Mouse (Mus musculus) CH12.LX (cell line): ENCODE measurements at regions not wholly inside any gene's neighbourhood (a gene's known extent, or its start where the extent isn't known, plus 50 kb on each side); places are given as distances from the start of the nearest gene placed in this dataset.

Experiments used
- DNase-seq: peaks from one replicate; pipeline ENCODE4 v3.0.0-alpha.2; 2013; ENCODE audit errors: extremely low read depth
- H3K27ac ChIP-seq: 2 replicates; pipeline ENCODE4 v1.5.1; 2012; ENCODE audit warnings: low read depth, mild to moderate bottlenecking, control low read depth, moderate library complexity; ENCODE audit not compliant: insufficient read depth
- H3K27me3 ChIP-seq: replicated peaks from 2 replicates; pipeline ENCODE3; 2012; ENCODE audit warnings: inconsistent platforms
- H3K36me3 ChIP-seq, 2 experiments: replicated peaks in 1 of 2; 2 replicates each; pipeline versions ENCODE3 to v1.6.1; 2012; ENCODE audit warnings: inconsistent platforms in 1 of 2, low read length in 1 of 2, mild to moderate bottlenecking in 1 of 2, mixed read lengths in 1 of 2, moderate library complexity in 1 of 2; ENCODE audit not compliant: control insufficient read depth in 1 of 2, insufficient read depth in 1 of 2
- H3K4me1 ChIP-seq, 2 experiments: 2 replicates each; pipeline ENCODE4 v1.6.1; 2012; ENCODE audit warnings: inconsistent platforms in 1 of 2, moderate library complexity in 1 of 2; ENCODE audit not compliant: insufficient read depth in 2 of 2, control insufficient read depth in 1 of 2
- H3K4me2 ChIP-seq: 2 replicates; pipeline ENCODE4 v1.6.1; 2012; ENCODE audit warnings: low read depth, mild to moderate bottlenecking, control low read depth; ENCODE audit not compliant: poor library complexity, insufficient read depth, severe bottlenecking
- H3K4me3 ChIP-seq, 3 experiments: fragments of 150-350 bp in 1 of 3; sonication (generic) in 1 of 3; replicated peaks in 1 of 3; 2 replicates each; pipeline versions ENCODE3 to v1.5.1; 2011 to 2012; ENCODE audit warnings: low read depth in 2 of 3, low read length in 2 of 3, mild to moderate bottlenecking in 2 of 3, moderate library complexity in 2 of 3, control low read depth in 1 of 3, improper control_type of control experiment in 1 of 3, inconsistent platforms in 1 of 3, mixed read lengths in 1 of 3; ENCODE audit not compliant: poor library complexity in 1 of 3
- H3K79me2 ChIP-seq: replicated peaks from 2 replicates; pipeline ENCODE4 v1.6.1; 2012; ENCODE audit warnings: mild to moderate bottlenecking, moderate library complexity; ENCODE audit not compliant: control insufficient read depth, poor library complexity, insufficient read depth, severe bottlenecking; ENCODE audit errors: extremely low read depth
- H3K9ac ChIP-seq: 2 replicates; pipeline ENCODE4 v1.6.1; 2012; ENCODE audit warnings: low read depth, mild to moderate bottlenecking, control low read depth, moderate library complexity; ENCODE audit not compliant: insufficient read depth
- H3K9me3 ChIP-seq: replicated peaks from 2 replicates; pipeline ENCODE3; 2012; ENCODE audit warnings: low read length, inconsistent platforms, mixed read lengths
- CTCF ChIP-seq, 2 experiments: IDR thresholded peaks in 1 of 2; conservative IDR thresholded peaks in 1 of 2; 2 replicates each; pipeline ENCODE4 v1.5.1; 2011 to 2012; ENCODE audit warnings: low read depth in 2 of 2, low read length in 2 of 2, improper control_type of control experiment in 1 of 2, inconsistent platforms in 1 of 2, mild to moderate bottlenecking in 1 of 2, moderate library complexity in 1 of 2
- ELF1 ChIP-seq: IDR thresholded peaks from 2 replicates; pipeline ENCODE4 v1.6.1; 2014; ENCODE audit warnings: low read depth, mild to moderate bottlenecking, inconsistent platforms, low read length, improper control_type of control experiment
- GABPA ChIP-seq: IDR thresholded peaks from 2 replicates; pipeline ENCODE4 v1.6.1; 2012; ENCODE audit warnings: low read depth, low read length, improper control_type of control experiment, inconsistent platforms; ENCODE audit not compliant: insufficient replicate concordance
- HCFC1 ChIP-seq: IDR thresholded peaks from 2 replicates; pipeline ENCODE4 v1.6.1; 2012; ENCODE audit warnings: low read depth, mild to moderate bottlenecking, inconsistent platforms, low read length, improper control_type of control experiment
- IRF4 ChIP-seq: IDR thresholded peaks from 2 replicates; pipeline ENCODE4 v1.6.1; 2014; ENCODE audit warnings: low read depth, mild to moderate bottlenecking, inconsistent platforms, low read length, improper control_type of control experiment
- JUN ChIP-seq: IDR thresholded peaks from 2 replicates; pipeline ENCODE4 v1.6.1; 2011; ENCODE audit warnings: low read depth, mild to moderate bottlenecking, low read length, improper control_type of control experiment, moderate library complexity; ENCODE audit not compliant: insufficient read depth
- JUND ChIP-seq: conservative IDR thresholded peaks from 2 replicates; pipeline ENCODE4 v1.6.1; 2011; ENCODE audit warnings: low read depth, low read length, improper control_type of control experiment
- MAFK ChIP-seq: IDR thresholded peaks from 2 replicates; pipeline ENCODE4 v1.6.1; 2011; ENCODE audit warnings: low read length, improper control_type of control experiment; ENCODE audit not compliant: insufficient replicate concordance
- MAX ChIP-seq: IDR thresholded peaks from 2 replicates; pipeline ENCODE4 v1.6.1; 2011; ENCODE audit warnings: low read length, improper control_type of control experiment
- MAZ ChIP-seq: IDR thresholded peaks from 2 replicates; pipeline ENCODE4 v1.6.1; 2012; ENCODE audit warnings: low read depth, mild to moderate bottlenecking, inconsistent platforms, low read length, improper control_type of control experiment, moderate library complexity
- MEF2A ChIP-seq: IDR thresholded peaks from 2 replicates; pipeline ENCODE4 v1.6.1; 2014; ENCODE audit warnings: low read depth, mild to moderate bottlenecking, inconsistent platforms, low read length, improper control_type of control experiment, borderline replicate concordance
- NRF1 ChIP-seq: IDR thresholded peaks from 2 replicates; pipeline ENCODE4 v1.6.1; 2014; ENCODE audit warnings: low read depth, mild to moderate bottlenecking, inconsistent platforms, low read length, improper control_type of control experiment, moderate library complexity
- POLR2A ChIP-seq: IDR thresholded peaks from 2 replicates; pipeline ENCODE4 v1.6.1; 2011; ENCODE audit warnings: low read depth, mild to moderate bottlenecking, improper control_type of control experiment, low read length
- RAD21 ChIP-seq: IDR thresholded peaks from 2 replicates; pipeline ENCODE4 v1.6.1; 2011; ENCODE audit warnings: low read depth, mild to moderate bottlenecking, low read length, improper control_type of control experiment, moderate library complexity
- TCF12 ChIP-seq: IDR thresholded peaks from 2 replicates; pipeline ENCODE4 v1.6.1; 2014; ENCODE audit warnings: low read depth, mild to moderate bottlenecking, inconsistent platforms, low read length, improper control_type of control experiment
- USF1 ChIP-seq: IDR thresholded peaks from 2 replicates; pipeline ENCODE4 v1.6.1; 2014; ENCODE audit warnings: low read depth, mild to moderate bottlenecking, inconsistent platforms, low read length, improper control_type of control experiment
- USF2 ChIP-seq: conservative IDR thresholded peaks from 2 replicates; pipeline ENCODE4 v1.6.1; 2011; ENCODE audit warnings: low read depth, low read length, improper control_type of control experiment
- ZKSCAN1 ChIP-seq: IDR thresholded peaks from 2 replicates; pipeline ENCODE4 v1.6.1; 2012; ENCODE audit warnings: low read depth, inconsistent platforms, low read length, improper control_type of control experiment, borderline replicate concordance
- ZNF384 ChIP-seq: IDR thresholded peaks from 2 replicates; pipeline ENCODE4 v1.6.1; 2012; ENCODE audit warnings: low read depth, low read length, improper control_type of control experiment, inconsistent platforms
- dilution Hi-C: fragments of 300-500 bp; cut with MboI; formaldehyde crosslinking; loops from 2 replicates; pipeline ENCODE4 v1.14.3; 2020; ENCODE audit warnings: low sequenced_read_pairs; ENCODE audit not compliant: extremely low pct_unique_long_range_greater_than_20kb, extremely low pct_ligation_motif_present
- in situ Hi-C: fragments of 300-500 bp; cut with MboI; formaldehyde crosslinking; loops from 3 replicates; pipeline ENCODE4 v1.14.3; 2019; ENCODE audit warnings: low sequenced_read_pairs, low pct_ligation_motif_present, low pct_unique_long_range_greater_than_20kb, mixed read lengths

DNA sequence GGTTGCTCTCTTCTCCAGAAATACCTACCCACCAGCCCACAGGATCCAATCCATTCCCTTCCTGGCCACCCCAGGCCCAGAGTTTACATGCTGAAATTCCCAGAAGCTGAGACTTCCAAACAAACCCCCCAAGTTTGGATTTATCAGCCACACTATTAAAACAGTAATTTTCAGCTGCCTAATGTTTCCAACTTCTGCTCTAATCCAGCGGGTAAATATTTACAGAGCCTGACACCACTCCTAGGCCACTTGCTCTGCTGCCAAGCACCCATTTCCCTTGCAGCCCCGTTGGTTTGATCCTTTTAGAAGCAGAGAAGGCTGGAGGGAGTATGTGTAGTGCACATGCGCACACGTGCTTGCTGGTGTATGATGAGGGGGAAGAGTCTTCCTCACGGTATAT, 99.1 kb upstream of the Pja1 start:
- dilution Hi-C loops (no loop called here), in situ Hi-C loops (no loop called here)

DNA sequence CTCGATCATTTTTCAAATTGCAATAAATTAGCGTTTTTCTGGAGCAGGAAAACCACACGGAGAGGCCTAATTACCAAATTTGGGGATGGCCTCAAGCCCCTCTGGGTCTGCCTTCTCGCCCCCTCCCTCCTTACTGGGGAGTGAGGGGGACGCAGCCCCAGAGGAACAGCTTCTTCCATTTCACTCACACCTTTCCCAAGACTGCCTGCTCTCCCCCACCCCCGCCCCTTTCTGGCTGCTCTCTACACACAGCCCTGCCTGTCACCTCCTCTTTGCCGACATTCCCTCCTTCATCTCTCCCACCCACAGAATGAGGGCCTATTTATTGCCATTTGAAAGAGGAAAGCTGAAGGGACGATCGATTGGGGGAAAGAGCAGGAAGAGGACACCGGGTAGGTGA, 97.2 kb upstream of the Pja1 start:
- H3K27ac ChIP-seq: no peak overlapping the region
- H3K4me3 ChIP-seq: no peak overlapping the region
- no peaks in the 10 kb centered on the region for H3K27me3 ChIP-seq
- dilution Hi-C loops: no loop called here
- in situ Hi-C loops: no loop called here
- no peak overlapping the region for H3K9ac ChIP-seq
- H3K9me3 ChIP-seq: no peaks in the 10 kb centered on the region
- no peak for DNase-seq
- TF ChIP-seq CTCF (conservative IDR thresholded peaks at IDR 0.05 in 1 of 2, IDR thresholded peaks at IDR 0.05 in 1 of 2; ENCODE audit: low read depth in 2 of 2, low read length in 2 of 2): no peak
- no peak for TF ChIP-seq POLR2A
- TF ChIP-seq ZKSCAN1: no peak
- no peak for TF ChIP-seq ELF1
- TF ChIP-seq USF2: no peak
- no peak for TF ChIP-seq IRF4
- no peaks in the 10 kb centered on the region for H3K79me2 ChIP-seq
- no peak overlapping the region for H3K4me2 ChIP-seq
- H3K4me1 ChIP-seq: peaks cover 0 to 4% of the 10 kb centered on the region in 2 experiments; a peak in 2 of 4 replicates
- no peaks in the 10 kb centered on the region for H3K36me3 ChIP-seq

More for the DNA sequence above, 99.1 kb upstream of the Pja1 start:
- Histone ChIP-seq H3K36me3 (no peaks in the 10 kb centered on the region), H3K4me1 (peaks cover 0 to 2% of the 10 kb centered on the region in 2 experiments; a peak in 2 of 4 replicates), H3K27ac (no peak overlapping the region), H3K4me3 (no peak overlapping the region), H3K9me3 (no peaks in the 10 kb centered on the region), H3K4me2 (no peak overlapping the region), H3K9ac (no peak overlapping the region), H3K79me2 (no peaks in the 10 kb centered on the region), H3K27me3 (no peaks in the 10 kb centered on the region)
- TF ChIP-seq JUND: no peak
- no peak for TF ChIP-seq MEF2A
- no peak for TF ChIP-seq RAD21
- TF ChIP-seq ZNF384: no peak
- TF ChIP-seq HCFC1: no peak
- no peak for TF ChIP-seq MAZ
- TF ChIP-seq JUN: no peak
- no peak for TF ChIP-seq MAFK
- TF ChIP-seq MAX: no peak
- no peak for TF ChIP-seq USF1
- no peak for TF ChIP-seq TCF12
- no peak for TF ChIP-seq NRF1
- TF ChIP-seq GABPA: no peak
- no peak for DNase-seq
